23 mouse cellular contexts compared by ENCODE assay signal in genomic region chr17:14658123-14658522, GRCm38 (mm10). TPM values are rescaled to one million over a fixed set of nuclear protein-coding genes. Genes with fewer than 3 reads are reported as not detected.
DNase-seq lines count a peak whose midpoint lies in the region; ATAC-seq and TF ChIP-seq lines count a peak whose summit lies in the region.
"Had no signal": no experiment of that assay in that cellular context is flagged by ENCODE, and none has a peak within 500 bp of the region (broad histone marks: within the 10 kb centered on the region; RNA-seq: fewer than 3 reads in every experiment).

No protein-coding gene starts in this region.

- WGBS in intestine, embryonic 14.5 days: 88% methylated on average over 2 of the region's 2 CpGs
- WGBS in intestine, embryonic 15.5 days: 82% methylated on average over 2 of the region's 2 CpGs
- WGBS in stomach, embryonic 15.5 days: 84% methylated on average over 2 of the region's 2 CpGs
- WGBS in stomach, postnatal 0 days: 87% methylated on average over 2 of the region's 2 CpGs

- no peaks in the 10 kb centered on the region for H3K9me3 ChIP-seq in intestine, embryonic 14.5 days (ENCODE audit: control insufficient read depth, low read length)
- no peaks in the 10 kb centered on the region for H3K9me3 ChIP-seq in intestine, embryonic 15.5 days
- H3K9me3 ChIP-seq in stomach, embryonic 15.5 days: no peaks in the 10 kb centered on the region
- no peaks in the 10 kb centered on the region for H3K9me3 ChIP-seq in stomach, postnatal 0 days (ENCODE audit: control insufficient read depth, low read length)
- H3K9me3 ChIP-seq: embryonic facial prominence, embryonic 13.5 days; embryonic facial prominence, embryonic 15.5 days; forebrain, embryonic 10.5 days; forebrain, embryonic 12.5 days had no signal

- H3K36me3 ChIP-seq in intestine, embryonic 14.5 days (ENCODE audit: control insufficient read depth, insufficient read depth, low read length): no peaks in the 10 kb centered on the region
- H3K36me3 ChIP-seq in intestine, embryonic 15.5 days: no peaks in the 10 kb centered on the region
- H3K36me3 ChIP-seq in stomach, embryonic 15.5 days: no peaks in the 10 kb centered on the region
- no peaks in the 10 kb centered on the region for H3K36me3 ChIP-seq in stomach, postnatal 0 days (ENCODE audit: control insufficient read depth, insufficient read depth, low read length)
- H3K36me3 ChIP-seq: embryonic facial prominence, embryonic 13.5 days; embryonic facial prominence, embryonic 15.5 days; forebrain, embryonic 10.5 days; forebrain, embryonic 12.5 days had no signal

- H3K4me1 ChIP-seq in intestine, embryonic 14.5 days (replicated peaks; ENCODE audit: control insufficient read depth, insufficient read depth, low read length): peaks cover 10% of the 10 kb centered on the region; the same call in 1 of the 2 replicates
- H3K4me1 ChIP-seq in intestine, embryonic 15.5 days (replicated peaks): peaks cover 5% of the 10 kb centered on the region; the same call in 1 of the 2 replicates
- peaks cover 3% of the 10 kb centered on the region; the same call in 1 of the 2 replicates for H3K4me1 ChIP-seq in stomach, embryonic 15.5 days
- H3K4me1 ChIP-seq in stomach, postnatal 0 days (replicated peaks; ENCODE audit: control insufficient read depth, insufficient read depth): no peaks in the 10 kb centered on the region
- H3K4me1 ChIP-seq: embryonic facial prominence, embryonic 13.5 days; embryonic facial prominence, embryonic 15.5 days; forebrain, embryonic 10.5 days; forebrain, embryonic 12.5 days had no signal

- no peak for DNase-seq in intestine, embryonic 14.5 days (ENCODE audit: low spot score)
- DNase-seq in stomach, postnatal 0 days (ENCODE audit: low spot score): no peak
- DNase-seq in adrenal gland, adult 18-20 months (ENCODE audit: low spot score in 2 of 2): no peak
- DNase-seq: adrenal gland, adult 8-10 months; adrenal gland, postnatal 14 days; adrenal gland, postnatal 36 days; cerebellum, adult 11 months; cerebellum, adult 18-20 months; cerebellum, adult 8-10 months; cerebellum, adult 9-11 months; cerebellum, postnatal 14 days; cerebellum, postnatal 36 days; embryo, embryonic 11 days had no signal

- ATAC-seq in intestine, embryonic 14.5 days (replicated peaks; ENCODE audit: low FRiP score, low TSS enrichment, low read depth): no peak
- ATAC-seq in intestine, embryonic 15.5 days: no peak
- no peak for ATAC-seq in stomach, embryonic 15.5 days (ENCODE audit: insufficient read depth, low FRiP score, low read depth)
- no peak for ATAC-seq in stomach, postnatal 0 days (ENCODE audit: low FRiP score, low TSS enrichment)
- ATAC-seq: forebrain, embryonic 14.5 days; forebrain, embryonic 16.5 days had no signal

- H3K27ac ChIP-seq in intestine, embryonic 14.5 days (ENCODE audit: low read depth): peak overlapping the region; percentile 57; the same call in 1 of the 2 replicates
- H3K27ac ChIP-seq in intestine, embryonic 15.5 days: no peak overlapping the region
- peak overlapping the region; percentile 63; the same call in 1 of the 2 replicates for H3K27ac ChIP-seq in stomach, embryonic 15.5 days
- H3K27ac ChIP-seq in stomach, postnatal 0 days (replicated peaks): no peak overlapping the region
- H3K27ac ChIP-seq: embryonic facial prominence, embryonic 13.5 days; embryonic facial prominence, embryonic 15.5 days; forebrain, embryonic 10.5 days; forebrain, embryonic 12.5 days had no signal

- no peak overlapping the region for H3K4me2 ChIP-seq in intestine, embryonic 14.5 days (ENCODE audit: low read length)
- H3K4me2 ChIP-seq in intestine, embryonic 15.5 days (replicated peaks): no peak overlapping the region
- no peak overlapping the region for H3K4me2 ChIP-seq in stomach, embryonic 15.5 days
- H3K4me2 ChIP-seq in stomach, postnatal 0 days (replicated peaks; ENCODE audit: low read depth): no peak overlapping the region
- H3K4me2 ChIP-seq: embryonic facial prominence, embryonic 13.5 days; embryonic facial prominence, embryonic 15.5 days; forebrain, embryonic 12.5 days had no signal

- H3K9ac ChIP-seq in intestine, embryonic 14.5 days (ENCODE audit: low read length): no peak overlapping the region
- no peak overlapping the region for H3K9ac ChIP-seq in intestine, embryonic 15.5 days
- no peak overlapping the region for H3K9ac ChIP-seq in stomach, embryonic 15.5 days
- H3K9ac ChIP-seq in stomach, postnatal 0 days (ENCODE audit: low read length): no peak overlapping the region
- H3K9ac ChIP-seq: embryonic facial prominence, embryonic 13.5 days; embryonic facial prominence, embryonic 15.5 days; forebrain, embryonic 12.5 days had no signal

- no peak for TF ChIP-seq CTCF in stomach, postnatal 0 days (IDR thresholded peaks at IDR 0.05; ENCODE audit: low read depth)

- no peaks in the 10 kb centered on the region for H3K27me3 ChIP-seq in intestine, embryonic 14.5 days (replicated peaks; ENCODE audit: control insufficient read depth, insufficient read depth, low read length)
- no peaks in the 10 kb centered on the region for H3K27me3 ChIP-seq in intestine, embryonic 15.5 days (replicated peaks)
- H3K27me3 ChIP-seq in stomach, embryonic 15.5 days (replicated peaks): no peaks in the 10 kb centered on the region
- H3K27me3 ChIP-seq in stomach, postnatal 0 days (ENCODE audit: control insufficient read depth, insufficient read depth, low read length): no peaks in the 10 kb centered on the region
- H3K27me3 ChIP-seq: embryonic facial prominence, embryonic 13.5 days; embryonic facial prominence, embryonic 15.5 days; forebrain, embryonic 12.5 days had no signal

- TF ChIP-seq EP300 in stomach, postnatal 0 days (optimal IDR thresholded peaks at IDR 0.05): no peak

- no peak overlapping the region for H3K4me3 ChIP-seq in intestine, embryonic 14.5 days (ENCODE audit: low read depth, low read length)
- no peak overlapping the region for H3K4me3 ChIP-seq in intestine, embryonic 15.5 days (replicated peaks)
- no peak overlapping the region for H3K4me3 ChIP-seq in stomach, embryonic 15.5 days (replicated peaks)
- H3K4me3 ChIP-seq in stomach, postnatal 0 days (ENCODE audit: low read depth, low read length): no peak overlapping the region
- H3K4me3 ChIP-seq: embryonic facial prominence, embryonic 13.5 days; embryonic facial prominence, embryonic 15.5 days; erythroblast, embryonic 14.5 days; forebrain, embryonic 10.5 days; forebrain, embryonic 12.5 days had no signal

RNA-seq across cellular contexts. Expression of gene Thbs2, which starts 35.9 kb away (rescaled TPM):
- 55.6 and 59.1 TPM in 2 replicates for polyA plus RNA-seq in intestine, embryonic 14.5 days (2014; fragmentation: Nextera tagmentation; extraction: Ambion mirVana)
- 49.5 and 54.1 TPM in 2 replicates for polyA plus RNA-seq in intestine, embryonic 15.5 days (2015; fragmentation: Nextera tagmentation; extraction: Ambion mirVana)
- polyA plus RNA-seq in stomach, embryonic 15.5 days (2015; fragmentation: Nextera tagmentation; extraction: Ambion mirVana): 35.0 and 35.2 TPM in 2 replicates
- 18.6 and 21.4 TPM in 2 replicates for polyA plus RNA-seq in stomach, postnatal 0 days (2015; fragmentation: Nextera tagmentation; extraction: Ambion mirVana)
- 1 to 10 TPM; 2.6 to 3.4 TPM for total RNA-seq in adrenal gland, adult 18-20 months (2021)
- total RNA-seq: MEL had no signal
- polyA plus RNA-seq: erythroblast, embryonic 14.5 days had no signal

Comparison
In these comparisons a context has a peak if more than half of its experiments do, and no peak if none do; other contexts are left out.
1. H3K27ac ChIP-seq: peak in intestine, embryonic 14.5 days (single experiment) and stomach, embryonic 15.5 days (single experiment); none in intestine, embryonic 15.5 days (single experiment) and stomach, postnatal 0 days (single experiment).